ENCODE assay signal across 23 mouse cellular contexts in the genomic region with DNA sequence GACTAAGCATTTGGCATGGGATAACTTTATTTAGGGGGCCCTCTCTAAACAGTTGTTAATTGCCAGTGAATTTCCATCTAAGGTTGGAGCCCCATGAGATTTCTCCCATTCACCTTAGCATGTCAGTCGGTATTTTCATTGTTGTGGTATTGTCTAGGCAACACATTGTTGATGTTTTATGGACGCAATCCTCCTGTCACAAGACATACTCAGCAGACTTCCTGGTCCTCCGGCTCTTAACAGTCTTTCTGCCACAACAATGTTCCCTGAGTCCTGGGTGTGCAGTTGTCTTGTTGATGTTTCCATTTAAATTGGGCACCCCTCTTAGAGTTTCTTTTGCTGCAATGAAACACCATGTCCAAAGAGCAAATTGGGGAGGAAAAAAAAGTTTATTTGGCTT.
DNase-seq lines count a peak whose midpoint lies in the region; ATAC-seq and TF ChIP-seq lines count a peak whose summit lies in the region.
"Had no signal": no experiment of that assay in that cellular context is flagged by ENCODE, and none has a peak within 500 bp of the region (broad histone marks: within the 10 kb centered on the region; RNA-seq: fewer than 3 reads in every experiment).

No protein-coding gene starts in this region.

- H3K4me2 ChIP-seq in heart, postnatal 0 days (ENCODE audit: low read depth, low read length), result no peak overlapping the region
- no peak overlapping the region for H3K4me2 ChIP-seq in hindbrain, embryonic 16.5 days (ENCODE audit: low read length)
- H3K4me2 ChIP-seq: embryonic facial prominence, embryonic 15.5 days; hindbrain, embryonic 15.5 days; liver, embryonic 13.5 days; lung, embryonic 15.5 days; midbrain, embryonic 13.5 days had no signal

- H3K9me3 ChIP-seq in heart, postnatal 0 days (replicated peaks; ENCODE audit: control insufficient read depth, low read length), result no peaks in the 10 kb centered on the region
- no peaks in the 10 kb centered on the region for H3K9me3 ChIP-seq in hindbrain, embryonic 16.5 days (ENCODE audit: control insufficient read depth, low read length)
- H3K9me3 ChIP-seq: embryonic facial prominence, embryonic 15.5 days; forebrain, embryonic 10.5 days; heart, embryonic 10.5 days; hindbrain, embryonic 15.5 days; liver, embryonic 13.5 days; lung, embryonic 15.5 days; midbrain, embryonic 13.5 days had no signal

- H3K27ac ChIP-seq in heart, postnatal 0 days (ENCODE audit: low read depth), result peak overlapping the region; percentile 52
- peak overlapping the region; percentile 98; the same call in 1 of the 2 replicates for H3K27ac ChIP-seq in embryonic fibroblast, embryonic 13.5 days (ENCODE audit: insufficient read depth, low read length)
- H3K27ac ChIP-seq in hindbrain, embryonic 16.5 days (ENCODE audit: low read depth, low read length), result no peak overlapping the region
- H3K27ac ChIP-seq: forebrain, embryonic 10.5 days; heart, embryonic 10.5 days; hindbrain, embryonic 15.5 days; liver, embryonic 13.5 days; lung, embryonic 15.5 days; midbrain, embryonic 13.5 days had no signal

- TF ChIP-seq EP300 in heart, postnatal 0 days (IDR thresholded peaks at IDR 0.05; ENCODE audit: low read depth), result no peak

- H3K36me3 ChIP-seq in heart, postnatal 0 days (replicated peaks; ENCODE audit: control insufficient read depth, insufficient read depth, low read length), result no peaks in the 10 kb centered on the region
- H3K36me3 ChIP-seq in hindbrain, embryonic 16.5 days (ENCODE audit: control insufficient read depth, insufficient read depth, low read length), result no peaks in the 10 kb centered on the region
- H3K36me3 ChIP-seq: embryonic facial prominence, embryonic 15.5 days; forebrain, embryonic 10.5 days; hindbrain, embryonic 15.5 days; lung, embryonic 15.5 days; midbrain, embryonic 13.5 days had no signal

- WGBS in heart, postnatal 0 days, result 28% methylated on average over 3 of the region's 3 CpGs
- 46% methylated on average over 3 of the region's 3 CpGs for WGBS in hindbrain, embryonic 16.5 days

- DNase-seq in heart, postnatal 0 days (ENCODE audit: low spot score), result no peak
- DNase-seq in heart, adult 18-20 months, result no peak
- DNase-seq in spleen, postnatal 4 days (ENCODE audit: low spot score in 2 of 2), result no peak
- DNase-seq: adrenal gland, postnatal 14 days; B cell, adult 2 months; cerebellum, adult 11 months; cerebellum, postnatal 10 days; gastrocnemius, postnatal 14 days; heart, postnatal 36 days; kidney, adult 9 months; kidney, postnatal 25 days; liver, embryonic 13.5 days had no signal

- TF ChIP-seq CTCF in heart, postnatal 0 days (IDR thresholded peaks at IDR 0.05; ENCODE audit: low read depth), result no peak
- TF ChIP-seq CTCF in embryonic fibroblast, embryonic 13.5 days (IDR thresholded peaks at IDR 0.05; ENCODE audit: borderline replicate concordance, insufficient read depth, low read length), result no peak

- H3K4me1 ChIP-seq in heart, postnatal 0 days (ENCODE audit: control insufficient read depth, insufficient read depth), result peaks cover 11% of the 10 kb centered on the region
- peaks cover 14% of the 10 kb centered on the region for H3K4me1 ChIP-seq in embryonic fibroblast, embryonic 13.5 days (ENCODE audit: control insufficient read depth, insufficient read depth, low read length)
- no peaks in the 10 kb centered on the region for H3K4me1 ChIP-seq in hindbrain, embryonic 16.5 days (ENCODE audit: control insufficient read depth, insufficient read depth, low read depth, low read length)
- H3K4me1 ChIP-seq: hindbrain, embryonic 15.5 days had no signal

- H3K27me3 ChIP-seq in heart, postnatal 0 days (ENCODE audit: control insufficient read depth, insufficient read depth, low read length), result no peaks in the 10 kb centered on the region
- H3K27me3 ChIP-seq in hindbrain, embryonic 16.5 days (replicated peaks; ENCODE audit: control insufficient read depth, insufficient read depth, low read length), result no peaks in the 10 kb centered on the region
- H3K27me3 ChIP-seq: embryonic facial prominence, embryonic 15.5 days; hindbrain, embryonic 15.5 days; liver, embryonic 13.5 days; lung, embryonic 15.5 days; midbrain, embryonic 13.5 days had no signal

- H3K4me3 ChIP-seq in heart, postnatal 0 days (ENCODE audit: low read depth, low read length), result no peak overlapping the region
- H3K4me3 ChIP-seq in embryonic fibroblast, embryonic 13.5 days (ENCODE audit: insufficient read depth, low read length), result no peak overlapping the region
- H3K4me3 ChIP-seq in hindbrain, embryonic 16.5 days (ENCODE audit: low read length), result no peak overlapping the region
- H3K4me3 ChIP-seq: embryonic facial prominence, embryonic 15.5 days; forebrain, embryonic 10.5 days; heart, embryonic 10.5 days; hindbrain, embryonic 15.5 days; liver, embryonic 13.5 days; lung, embryonic 15.5 days; midbrain, embryonic 13.5 days had no signal

- no peak for TF ChIP-seq POLR2A in embryonic fibroblast, embryonic 13.5 days (IDR thresholded peaks at IDR 0.05; ENCODE audit: low read depth, low read length)

- no peak for ATAC-seq in heart, postnatal 0 days (ENCODE audit: insufficient read depth, low read depth)
- peak; percentile 62 for ATAC-seq in CD4-positive, CD25-positive, alpha-beta regulatory T cell, adult 4 months
- ATAC-seq in megakaryocyte progenitor cell, adult 5-6 weeks (replicated peaks; ENCODE audit: poor library complexity), result peak; percentile 29; the same call in 1 of the 2 replicates
- no peak for ATAC-seq in megakaryocyte-erythroid progenitor cell, adult 5-6 weeks (replicated peaks; ENCODE audit: low FRiP score, low TSS enrichment, poor library complexity, severe bottlenecking)
- ATAC-seq in hindbrain, embryonic 16.5 days, result no peak
- ATAC-seq: midbrain, embryonic 13.5 days had no signal

- H3K9ac ChIP-seq in heart, postnatal 0 days (replicated peaks; ENCODE audit: low read depth, low read length), result no peak overlapping the region
- H3K9ac ChIP-seq in hindbrain, embryonic 16.5 days (ENCODE audit: low read depth, low read length), result no peak overlapping the region
- H3K9ac ChIP-seq: embryonic facial prominence, embryonic 15.5 days; hindbrain, embryonic 15.5 days; liver, embryonic 13.5 days; lung, embryonic 15.5 days; midbrain, embryonic 13.5 days had no signal

Comparison
In these comparisons a context has a peak if more than half of its experiments do, and no peak if none do; other contexts are left out.
1. ATAC-seq: peak in CD4-positive, CD25-positive, alpha-beta regulatory T cell, adult 4 months (single experiment) and megakaryocyte progenitor cell, adult 5-6 weeks (single experiment); none in heart, postnatal 0 days (single experiment), megakaryocyte-erythroid progenitor cell, adult 5-6 weeks (single experiment) and hindbrain, embryonic 16.5 days (single experiment).